Comparison of ENCODE assay signal across 16 mouse cellular contexts in the genomic region with DNA sequence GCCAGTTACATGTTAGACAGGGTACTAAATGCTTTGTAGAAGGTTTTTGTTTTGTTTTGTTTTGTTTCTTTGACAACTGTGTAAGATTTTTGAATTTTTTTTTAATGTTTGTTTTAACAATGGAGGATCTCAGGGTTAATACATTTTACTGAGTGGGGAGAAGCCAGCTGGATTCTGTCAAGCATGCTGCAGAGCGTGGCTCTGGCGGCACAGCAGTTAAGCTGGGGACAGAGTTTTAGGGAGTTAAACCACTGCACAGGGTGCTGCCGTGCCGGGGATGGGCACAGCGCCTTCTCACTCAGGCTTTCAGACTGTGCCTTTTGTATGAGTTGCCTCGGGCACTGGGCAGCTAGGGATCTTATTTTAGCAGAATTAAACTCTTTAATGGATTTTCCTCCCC.
DNase-seq lines count a peak whose midpoint lies in the region; ATAC-seq and TF ChIP-seq lines count a peak whose summit lies in the region.
"Had no signal": no experiment of that assay in that cellular context is flagged by ENCODE, and none has a peak within 500 bp of the region (broad histone marks: within the 10 kb centered on the region; RNA-seq: fewer than 3 reads in every experiment).

No protein-coding gene starts in this region.

- peaks cover 4% of the 10 kb centered on the region; the same call in 1 of the 2 replicates for H3K4me1 ChIP-seq in embryonic facial prominence, embryonic 13.5 days
- no peaks in the 10 kb centered on the region for H3K4me1 ChIP-seq in embryonic facial prominence, embryonic 10.5 days
- peaks cover 14% of the 10 kb centered on the region for H3K4me1 ChIP-seq in kidney, embryonic 15.5 days
- H3K4me1 ChIP-seq in lung, embryonic 16.5 days (replicated peaks; ENCODE audit: control insufficient read depth, insufficient read depth, low read length), result no peaks in the 10 kb centered on the region
- H3K4me1 ChIP-seq in CH12.LX (ENCODE audit: control insufficient read depth in 1 of 2, insufficient read depth in 2 of 2), result no peaks in the 10 kb centered on the region
- H3K4me1 ChIP-seq: embryonic facial prominence, embryonic 15.5 days had no signal

- no peak overlapping the region for H3K9ac ChIP-seq in embryonic facial prominence, embryonic 13.5 days
- H3K9ac ChIP-seq in kidney, embryonic 15.5 days, result 0 out of 2 replicates have a peak overlapping the region, but pooled peaks have one; percentile 21
- H3K9ac ChIP-seq in lung, embryonic 16.5 days (ENCODE audit: low read length), result no peak overlapping the region
- H3K9ac ChIP-seq in CH12.LX (ENCODE audit: insufficient read depth, low read depth), result no peak overlapping the region
- H3K9ac ChIP-seq: embryonic facial prominence, embryonic 15.5 days had no signal

- no peak for DNase-seq in embryonic facial prominence, embryonic 10.5 days (ENCODE audit: low spot score)
- no peak for DNase-seq in kidney, adult 9 months
- DNase-seq in lung, postnatal 36 days, result no peak
- no peak for DNase-seq in CH12.LX (ENCODE audit: extremely low read depth)
- DNase-seq in gastrocnemius, postnatal 25 days, result no peak
- DNase-seq: cerebellum, adult 9-11 months; heart, postnatal 36 days; left cerebral cortex, postnatal 4 days had no signal

- in situ Hi-C loops in CH12.LX (cut with MboI; ENCODE audit: low pct_ligation_motif_present, low pct_unique_long_range_greater_than_20kb, low sequenced_read_pairs), result no loop called here

- dilution Hi-C loops in CH12.LX (cut with MboI; ENCODE audit: extremely low pct_ligation_motif_present, extremely low pct_unique_long_range_greater_than_20kb, low sequenced_read_pairs), result no loop called here

- H3K27me3 ChIP-seq in embryonic facial prominence, embryonic 13.5 days, result no peaks in the 10 kb centered on the region
- no peaks in the 10 kb centered on the region for H3K27me3 ChIP-seq in embryonic facial prominence, embryonic 10.5 days (replicated peaks; ENCODE audit: low read depth, poor library complexity, severe bottlenecking)
- H3K27me3 ChIP-seq in kidney, embryonic 15.5 days, result no peaks in the 10 kb centered on the region
- no peaks in the 10 kb centered on the region for H3K27me3 ChIP-seq in lung, embryonic 16.5 days (ENCODE audit: control insufficient read depth, insufficient read depth, low read depth, low read length)
- H3K27me3 ChIP-seq in CH12.LX (replicated peaks), result peaks cover 17% of the 10 kb centered on the region
- H3K27me3 ChIP-seq: embryonic facial prominence, embryonic 15.5 days had no signal

- TF ChIP-seq RAD21 in CH12.LX (IDR thresholded peaks at IDR 0.05; ENCODE audit: low read depth, low read length), result no peak

- H3K4me2 ChIP-seq in embryonic facial prominence, embryonic 13.5 days, result peak overlapping the region; percentile 32; the same call in 1 of the 2 replicates
- H3K4me2 ChIP-seq in kidney, embryonic 15.5 days, result peak overlapping the region; percentile 35
- peak overlapping the region; percentile 29; the same call in 1 of the 2 replicates for H3K4me2 ChIP-seq in lung, embryonic 16.5 days (ENCODE audit: low read depth, low read length)
- H3K4me2 ChIP-seq in CH12.LX (ENCODE audit: insufficient read depth, low read depth, poor library complexity, severe bottlenecking), result peak overlapping the region; percentile 19; the same call in 1 of the 2 replicates
- H3K4me2 ChIP-seq: embryonic facial prominence, embryonic 15.5 days had no signal

- 17% methylated on average over 6 of the region's 6 CpGs for WGBS in embryonic facial prominence, embryonic 13.5 days
- 49% methylated on average over 6 of the region's 6 CpGs for WGBS in embryonic facial prominence, embryonic 10.5 days
- 22% methylated on average over 6 of the region's 6 CpGs for WGBS in kidney, embryonic 15.5 days
- 39% methylated on average over 6 of the region's 6 CpGs for WGBS in lung, embryonic 16.5 days

- no peak overlapping the region for H3K27ac ChIP-seq in embryonic facial prominence, embryonic 13.5 days
- H3K27ac ChIP-seq in embryonic facial prominence, embryonic 10.5 days (replicated peaks), result no peak overlapping the region
- H3K27ac ChIP-seq in kidney, embryonic 15.5 days, result peak overlapping the region; percentile 75; the same call in 1 of the 2 replicates
- H3K27ac ChIP-seq in lung, embryonic 16.5 days (ENCODE audit: low read length), result no peak overlapping the region
- H3K27ac ChIP-seq in CH12.LX (ENCODE audit: insufficient read depth, low read depth), result no peak overlapping the region
- H3K27ac ChIP-seq: embryonic facial prominence, embryonic 15.5 days; forebrain, embryonic 10.5 days; macrophage had no signal

- no peak overlapping the region for H3K4me3 ChIP-seq in embryonic facial prominence, embryonic 13.5 days
- no peak overlapping the region for H3K4me3 ChIP-seq in embryonic facial prominence, embryonic 10.5 days
- no peak overlapping the region for H3K4me3 ChIP-seq in kidney, embryonic 15.5 days (replicated peaks)
- H3K4me3 ChIP-seq in lung, embryonic 16.5 days (ENCODE audit: low read length), result peak overlapping the region; percentile 17
- no peak overlapping the region for H3K4me3 ChIP-seq in CH12.LX (replicated peaks in 1 of 3; ENCODE audit: low read depth in 2 of 3, low read length in 2 of 3, poor library complexity in 1 of 3)
- H3K4me3 ChIP-seq: embryonic facial prominence, embryonic 15.5 days; forebrain, embryonic 10.5 days had no signal

- no peaks in the 10 kb centered on the region for H3K79me2 ChIP-seq in CH12.LX (replicated peaks; ENCODE audit: control insufficient read depth, extremely low read depth, insufficient read depth, poor library complexity, severe bottlenecking)

- H3K9me3 ChIP-seq in embryonic facial prominence, embryonic 13.5 days, result no peaks in the 10 kb centered on the region
- H3K9me3 ChIP-seq in embryonic facial prominence, embryonic 10.5 days, result no peaks in the 10 kb centered on the region
- no peaks in the 10 kb centered on the region for H3K9me3 ChIP-seq in kidney, embryonic 15.5 days (replicated peaks)
- no peaks in the 10 kb centered on the region for H3K9me3 ChIP-seq in lung, embryonic 16.5 days (ENCODE audit: control insufficient read depth, low read length)
- H3K9me3 ChIP-seq in CH12.LX (replicated peaks; ENCODE audit: low read length), result no peaks in the 10 kb centered on the region
- H3K9me3 ChIP-seq: embryonic facial prominence, embryonic 15.5 days; forebrain, embryonic 10.5 days had no signal

- ATAC-seq in embryonic facial prominence, embryonic 13.5 days (ENCODE audit: insufficient number of reproducible peaks, insufficient read depth, low FRiP score, low TSS enrichment, low read depth), result no peak
- peak; percentile 74; the same call in 1 of the 2 replicates for ATAC-seq in kidney, embryonic 15.5 days (replicated peaks; ENCODE audit: low FRiP score)
- peak; percentile 79; the same call in 1 of the 2 replicates for ATAC-seq in lung, embryonic 16.5 days (ENCODE audit: low read depth)
- ATAC-seq: CD4-positive, CD25-positive, alpha-beta regulatory T cell, adult 4 months; hindbrain, embryonic 16.5 days had no signal

- H3K36me3 ChIP-seq in embryonic facial prominence, embryonic 13.5 days, result no peaks in the 10 kb centered on the region
- H3K36me3 ChIP-seq in embryonic facial prominence, embryonic 10.5 days (replicated peaks), result no peaks in the 10 kb centered on the region
- no peaks in the 10 kb centered on the region for H3K36me3 ChIP-seq in kidney, embryonic 15.5 days
- no peaks in the 10 kb centered on the region for H3K36me3 ChIP-seq in lung, embryonic 16.5 days (ENCODE audit: control insufficient read depth, insufficient read depth, low read length)
- no peaks in the 10 kb centered on the region for H3K36me3 ChIP-seq in CH12.LX (replicated peaks in 1 of 2; ENCODE audit: control insufficient read depth in 1 of 2, insufficient read depth in 1 of 2, low read length in 1 of 2)
- H3K36me3 ChIP-seq: embryonic facial prominence, embryonic 15.5 days; forebrain, embryonic 10.5 days had no signal

- no peak for TF ChIP-seq CTCF in CH12.LX (conservative IDR thresholded peaks at IDR 0.05 in 1 of 2, IDR thresholded peaks at IDR 0.05 in 1 of 2; ENCODE audit: low read depth in 2 of 2, low read length in 2 of 2)

- no peak for TF ChIP-seq POLR2A in CH12.LX (IDR thresholded peaks at IDR 0.05; ENCODE audit: low read depth, low read length)

- no peak for TF ChIP-seq EP300 in CH12.LX (IDR thresholded peaks at IDR 0.05; ENCODE audit: low read length)

TF ChIP-seq in CH12.LX, 34 proteins besides CTCF, POLR2A, EP300 and RAD21:
- no peak for TF ChIP-seq TBP (conservative IDR thresholded peaks at IDR 0.05; ENCODE audit: low read depth, low read length)
- TF ChIP-seq CHD1 (IDR thresholded peaks at IDR 0.05; ENCODE audit: low read depth, low read length), result no peak
- TF ChIP-seq UBTF (IDR thresholded peaks at IDR 0.05; ENCODE audit: low read depth, low read length), result no peak
- no peak for TF ChIP-seq E2F4 (IDR thresholded peaks at IDR 0.05; ENCODE audit: insufficient replicate concordance, low read depth, low read length)
- no peak for TF ChIP-seq BHLHE40 (IDR thresholded peaks at IDR 0.05; ENCODE audit: low read depth, low read length)
- no peak for TF ChIP-seq NELFE (IDR thresholded peaks at IDR 0.05; ENCODE audit: low read depth, low read length)
- TF ChIP-seq TCF12 (IDR thresholded peaks at IDR 0.05; ENCODE audit: low read depth, low read length), result no peak
- TF ChIP-seq JUND (conservative IDR thresholded peaks at IDR 0.05; ENCODE audit: low read depth, low read length), result no peak
- no peak for TF ChIP-seq USF1 (IDR thresholded peaks at IDR 0.05; ENCODE audit: low read depth, low read length)
- no peak for TF ChIP-seq ETS1 (conservative IDR thresholded peaks at IDR 0.05; ENCODE audit: low read depth, low read length)
- TF ChIP-seq SIN3A (IDR thresholded peaks at IDR 0.05; ENCODE audit: low read length), result no peak
- no peak for TF ChIP-seq HCFC1 (IDR thresholded peaks at IDR 0.05; ENCODE audit: low read depth, low read length)
- no peak for TF ChIP-seq PAX5 (IDR thresholded peaks at IDR 0.05; ENCODE audit: low read length)
- no peak for TF ChIP-seq IRF4 (IDR thresholded peaks at IDR 0.05; ENCODE audit: low read depth, low read length)
- TF ChIP-seq MEF2A (IDR thresholded peaks at IDR 0.05; ENCODE audit: borderline replicate concordance, low read depth, low read length), result no peak
- TF ChIP-seq SMC3 (IDR thresholded peaks at IDR 0.05; ENCODE audit: low read depth, low read length), result no peak
- TF ChIP-seq USF2 (conservative IDR thresholded peaks at IDR 0.05; ENCODE audit: low read depth, low read length), result no peak
- TF ChIP-seq POLR2AphosphoS2 (IDR thresholded peaks at IDR 0.05; ENCODE audit: low read depth, low read length), result no peak
- TF ChIP-seq MXI1 (IDR thresholded peaks at IDR 0.05; ENCODE audit: low read depth, low read length), result no peak
- no peak for TF ChIP-seq KAT2A (IDR thresholded peaks at IDR 0.05; ENCODE audit: insufficient replicate concordance, low read length)
